Mouse (Mus musculus): ENCODE data around the gene Slc2a5. TPM values are rescaled to one million over a fixed set of nuclear protein-coding genes. Genes with fewer than 3 reads are reported as not detected.

The Slc2a5 gene
- total RNA-seq, 2 experiments from 2014 or later: 0.11 TPM

DNA sequence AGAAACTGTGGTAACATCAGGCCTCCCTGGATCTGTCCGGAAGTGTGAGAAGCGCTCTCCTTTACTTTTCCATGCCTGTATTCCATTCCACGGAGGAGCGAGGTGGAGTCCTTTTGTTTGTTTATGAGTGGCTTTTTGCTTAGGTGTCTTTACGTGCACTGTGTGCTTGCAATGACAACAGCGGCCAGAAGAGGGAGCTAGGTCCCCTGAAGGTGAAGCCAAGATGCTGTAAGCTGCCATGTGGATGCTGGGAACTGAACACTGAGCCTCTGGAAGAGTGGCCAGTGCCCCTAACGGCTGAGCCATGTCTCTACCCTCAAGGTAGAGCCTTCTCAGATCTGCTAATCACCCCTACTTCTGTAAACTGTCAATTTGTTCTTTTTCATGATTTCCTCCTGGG lies 62.2 kb downstream of the Slc2a5 start:
- DNase-seq: no peak
- intact Hi-C loops (cut with DNase I): no loop called here

DNA sequence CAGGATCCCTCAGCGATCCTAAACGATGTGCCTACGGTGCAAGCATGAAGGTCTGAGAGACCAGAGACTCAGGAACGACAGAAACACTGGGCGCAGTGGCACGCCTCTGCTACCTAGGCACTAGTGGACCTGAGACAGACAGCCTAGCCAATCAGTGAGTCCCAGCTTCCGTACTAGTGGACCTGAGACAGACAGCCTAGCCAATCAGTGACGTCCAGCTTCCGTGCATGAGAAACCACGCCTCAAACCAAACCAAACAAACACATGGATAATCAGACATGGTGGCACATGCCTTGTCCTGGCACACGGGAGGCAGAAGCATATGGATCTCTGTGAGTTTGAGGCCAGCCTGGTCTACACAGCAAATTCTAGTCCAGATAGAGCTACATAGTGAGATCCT lies 69.2 kb downstream of the Slc2a5 start:
- DNase-seq: no peak
- intact Hi-C loops (cut with DNase I): no loop called here

GRCm38 (mm10) chr4:150192199-150192598 lies 73.1 kb downstream of the Slc2a5 start:
- intact Hi-C loops (cut with DNase I): no loop called here
- no peak for DNase-seq

Other genes starting within 250 kb of the Slc2a5 start
- gene Spsb1, start 164.2 kb upstream of the Slc2a5 start, total RNA-seq (2021): 10 to 100 TPM; 35.1 to 37.7 TPM
- 10 to 100 TPM; 45.0 to 45.7 TPM for gene H6pd, start 110.3 kb upstream of the Slc2a5 start, total RNA-seq (2021)
- gene Gpr157, start 31.9 kb upstream of the Slc2a5 start, total RNA-seq (2021): 10 to 100 TPM; 26.7 to 41.1 TPM
- gene Slc2a7, start 29.7 kb downstream of the Slc2a5 start, total RNA-seq (2021): not detected
- gene Car6, start 82.0 kb downstream of the Slc2a5 start, total RNA-seq (2021): not detected
- 100 to 1,000 TPM; 106 to 108 TPM for gene Eno1, start 117.4 kb downstream of the Slc2a5 start, total RNA-seq (2021)
- gene Rere, start 162.4 kb downstream of the Slc2a5 start, total RNA-seq (2021): 10 to 100 TPM; 51.5 to 52.0 TPM

Data from heart, postnatal 36 days (tissue).